Mouse (Mus musculus) kidney, embryonic 16.5 days (tissue): ENCODE data around the gene Fbln1. TPM values are rescaled to one million over a fixed set of nuclear protein-coding genes. Genes with fewer than 3 reads are reported as not detected.
"Not testable (repeated sequence)": the region's sequence is repeated elsewhere in the genome, so short reads cannot be mapped to it uniquely, and the experiment has no call there.

ENCODE experiments used
- ATAC-seq: fragments of 200-750 bp; cut with Nextera tagmentation; 2 replicates; pipeline ENCODE4 v1.8.0; 2017; ENCODE audit warnings: moderate TSS enrichment; ENCODE audit not compliant: low FRiP score, low TSS enrichment
- H3K27ac ChIP-seq: fragments of 300-500 bp; sonication (generic); 2 replicates; pipeline ENCODE4 v1.5.1; 2014; ENCODE audit warnings: low read length
- H3K27me3 ChIP-seq: fragments of 300-500 bp; sonication (generic); 2 replicates; pipeline ENCODE4 v1.6.1; 2014; ENCODE audit warnings: low read length, control low read depth, mixed read lengths; ENCODE audit not compliant: insufficient read depth
- H3K36me3 ChIP-seq: fragments of 300-500 bp; sonication (generic); 2 replicates; pipeline ENCODE4 v1.6.1; 2014; ENCODE audit warnings: low read length, control low read depth, mixed read lengths; ENCODE audit not compliant: insufficient read depth
- H3K4me1 ChIP-seq: fragments of 300-500 bp; sonication (generic); 2 replicates; pipeline ENCODE4 v1.6.1; 2014; ENCODE audit warnings: low read length, control low read depth, mixed read lengths; ENCODE audit not compliant: insufficient read depth
- H3K4me2 ChIP-seq: fragments of 300-500 bp; sonication (generic); replicated peaks from 2 replicates; pipeline ENCODE4 v1.6.1; 2014; ENCODE audit warnings: low read depth, low read length
- H3K4me3 ChIP-seq: fragments of 300-500 bp; sonication (generic); 2 replicates; pipeline ENCODE4 v1.5.1; 2014; ENCODE audit warnings: mild to moderate bottlenecking, low read length
- H3K9ac ChIP-seq: fragments of 300-500 bp; sonication (generic); replicated peaks from 2 replicates; pipeline ENCODE4 v1.6.1; 2014; ENCODE audit warnings: low read length
- H3K9me3 ChIP-seq: fragments of 300-500 bp; sonication (generic); 2 replicates; pipeline ENCODE4 v1.6.1; 2016; ENCODE audit warnings: low read length, control low read depth
- WGBS: fragments of 180-500 bp; shearing (Covaris S2); extraction: QIAGEN DNeasy Blood & Tissue Kit; methylation state at CpG from one replicate; pipeline ENCODE4 v1.1.7; 2014; 5-methylcytosine and 5-hydroxymethylcytosine counted together
- polyA plus RNA-seq: library from polyadenylated mRNA; unstranded; fragments of >200 nt; fragmentation: Nextera tagmentation; extraction: Ambion mirVana; gene quantifications from 2 replicates; pipeline ENCODE4 v1.2.1, GENCODE M21; 2015

The Fbln1 gene
- polyA plus RNA-seq, 1 experiment from 2014 or later, result 202 TPM

- H3K4me1 ChIP-seq, result 0 out of 2 replicates have a peak, but pooled peaks cover 5% of the 10 kb centered on the region
- H3K9me3 ChIP-seq, result no peaks in the 10 kb centered on the region
- no peak overlapping the region for H3K4me3 ChIP-seq
- H3K27me3 ChIP-seq, result no peaks in the 10 kb centered on the region
- ATAC-seq, result no peak
- no peak overlapping the region for H3K27ac ChIP-seq
- no peak overlapping the region for H3K4me2 ChIP-seq
- no peaks in the 10 kb centered on the region for H3K36me3 ChIP-seq
- H3K9ac ChIP-seq, result no peak overlapping the region
- WGBS, result 97% methylated on average over 1 of the region's 1 CpGs
Measured at GRCm38 (mm10) chr15:85324426-85324825, 118.7 kb downstream of the Fbln1 start.

GRCm38 (mm10) chr15:85327808-85328207 lies 122.1 kb downstream of the Fbln1 start:
- Histone ChIP-seq H3K9me3 (no peaks in the 10 kb centered on the region), H3K4me2 (no peak overlapping the region), H3K36me3 (no peaks in the 10 kb centered on the region), H3K27ac (no peak overlapping the region), H3K4me3 (no peak overlapping the region), H3K27me3 (no peaks in the 10 kb centered on the region), H3K4me1 (0 out of 2 replicates have a peak, but pooled peaks cover 5% of the 10 kb centered on the region), H3K9ac (no peak overlapping the region)
- WGBS, result 8% methylated on average over 11 of the region's 11 CpGs
- no peak for ATAC-seq

- 90% methylated on average over 2 of the region's 2 CpGs for WGBS
- not testable (repeated sequence) for H3K27ac ChIP-seq, H3K4me2 ChIP-seq, H3K4me1 ChIP-seq, ATAC-seq, H3K36me3 ChIP-seq, H3K9me3 ChIP-seq, H3K9ac ChIP-seq, H3K27me3 ChIP-seq, H3K4me3 ChIP-seq
Measured at GRCm38 (mm10) chr15:85328455-85328854, 122.7 kb downstream of the Fbln1 start.

- Histone ChIP-seq H3K4me3 (no peak overlapping the region), H3K4me1 (0 out of 2 replicates have a peak, but pooled peaks cover 5% of the 10 kb centered on the region), H3K9me3 (no peaks in the 10 kb centered on the region), H3K36me3 (no peaks in the 10 kb centered on the region), H3K9ac (no peak overlapping the region), H3K27me3 (no peaks in the 10 kb centered on the region), H3K27ac (no peak overlapping the region), H3K4me2 (no peak overlapping the region)
- WGBS, result 91% methylated on average over 5 of the region's 5 CpGs
- no peak for ATAC-seq
Measured at GRCm38 (mm10) chr15:85329096-85329495, 123.3 kb downstream of the Fbln1 start.

GRCm38 (mm10) chr15:85330024-85330423 lies 124.3 kb downstream of the Fbln1 start:
- ATAC-seq, result no peak
- Histone ChIP-seq H3K9me3 (no peaks in the 10 kb centered on the region), H3K27ac (no peak overlapping the region), H3K4me3 (no peak overlapping the region), H3K36me3 (no peaks in the 10 kb centered on the region), H3K27me3 (no peaks in the 10 kb centered on the region), H3K9ac (no peak overlapping the region), H3K4me1 (0 out of 2 replicates have a peak, but pooled peaks cover 5% of the 10 kb centered on the region), H3K4me2 (no peak overlapping the region)
- WGBS, result 84% methylated on average over 6 of the region's 6 CpGs

- 82% methylated on average over 6 of the region's 6 CpGs for WGBS
- ATAC-seq, H3K27me3 ChIP-seq, H3K36me3 ChIP-seq, H3K27ac ChIP-seq, H3K4me2 ChIP-seq, H3K9me3 ChIP-seq, H3K9ac ChIP-seq, H3K4me3 ChIP-seq: not testable (repeated sequence)
- peaks cover 14% of the 10 kb centered on the region for H3K4me1 ChIP-seq
Measured at GRCm38 (mm10) chr15:85333511-85333910, 127.8 kb downstream of the Fbln1 start.

GRCm38 (mm10) chr15:85334234-85334633 lies 128.5 kb downstream of the Fbln1 start:
- Histone ChIP-seq H3K4me3 (no peak overlapping the region), H3K9ac (no peak overlapping the region), H3K36me3 (no peaks in the 10 kb centered on the region), H3K27me3 (no peaks in the 10 kb centered on the region), H3K27ac (no peak overlapping the region), H3K9me3 (no peaks in the 10 kb centered on the region), H3K4me2 (no peak overlapping the region), H3K4me1 (peaks cover 14% of the 10 kb centered on the region)
- WGBS, result 57% methylated on average over 3 of the region's 3 CpGs
- no peak for ATAC-seq

GRCm38 (mm10) chr15:85335671-85336300 lies 130.0 kb downstream of the Fbln1 start, which contains the start of gene Atxn10:
TSS of gene Atxn10 (plus strand) at chr15:85336245.
- Histone ChIP-seq H3K27me3 (no peaks in the 10 kb centered on the region), H3K9me3 (no peaks in the 10 kb centered on the region), H3K4me3 (peak within 1 kb of the TSS; percentile 69), H3K4me2 (peak within 1 kb of the TSS; percentile 67), H3K27ac (peak within 1 kb of the TSS; percentile 93), H3K4me1 (peaks cover 14% of the 10 kb centered on the region), H3K9ac (peak within 1 kb of the TSS; percentile 94), H3K36me3 (no peaks in the 10 kb centered on the region)
- peak; percentile 4; the same call in 1 of the 2 replicates for ATAC-seq
- 15% methylated on average over 9 of the region's 19 CpGs for WGBS

Other genes with a start within 250 kb of the Fbln1 start
- gene 5031439G07Rik, start 217.4 kb upstream of the Fbln1 start, polyA plus RNA-seq, result 7.1 and 7.2 TPM in 2 replicates
- gene Upk3a, start 188.8 kb upstream of the Fbln1 start, polyA plus RNA-seq, result 65.9 and 74.8 TPM in 2 replicates
- gene Fam118a, start 177.0 kb upstream of the Fbln1 start, polyA plus RNA-seq, result 23.3 and 23.9 TPM in 2 replicates
- 0.21 and 0.24 TPM in 2 replicates for gene Smc1b, start 74.0 kb upstream of the Fbln1 start, polyA plus RNA-seq
- 0.30 and 0.40 TPM in 2 replicates for gene Ribc2, start 73.9 kb upstream of the Fbln1 start, polyA plus RNA-seq
- gene Atxn10, start 130.3 kb downstream of the Fbln1 start, polyA plus RNA-seq, result 294 and 307 TPM in 2 replicates